Mouse (Mus musculus): Measurements from ENCODE around the gene Bmper.

- TF ChIP-seq CTCF (IDR thresholded peaks at IDR 0.05; ENCODE audit: low read depth) (no peak), EP300 (IDR thresholded peaks at IDR 0.05; ENCODE audit: low read depth) (no peak)
Observed at GRCm38 (mm10) chr9:23223549-23224077, 737 bp downstream of the Bmper start.
